Mouse (Mus musculus): ENCODE data around the gene Tmed8. TPM values are rescaled to one million over a fixed set of nuclear protein-coding genes. Genes with fewer than 3 reads are reported as not detected.
A peak's percentile ranks its signal among the peaks of the same experiment; 100 is the strongest.

Gene Tmed8
- polyA plus RNA-seq, 1 experiment from 2014 or later, result 2.0 TPM

GRCm38 (mm10) chr12:87146966-87147365 lies 53.3 kb downstream of the Tmed8 start, which contains the start of gene Gstz1:
Gene Gstz1, plus strand, starts transcription at chr12:87147165.
- Histone ChIP-seq H3K9ac (replicated peaks; ENCODE audit: low read length) (peak within 1 kb of the TSS; percentile 89), H3K27ac (ENCODE audit: low read length) (peak within 1 kb of the TSS; percentile 99), H3K27me3 (ENCODE audit: insufficient read depth, low read length) (no peaks in the 10 kb centered on the region), H3K36me3 (ENCODE audit: insufficient read depth, low read length) (peaks cover 8% of the 10 kb centered on the region), H3K4me2 (replicated peaks; ENCODE audit: low read depth, low read length) (peak within 1 kb of the TSS; percentile 76), H3K9me3 (ENCODE audit: low read length) (0 out of 2 replicates have a peak, but pooled peaks cover 4% of the 10 kb centered on the region), H3K4me3 (ENCODE audit: low read length) (peak within 1 kb of the TSS; percentile 95), H3K4me1 (ENCODE audit: insufficient read depth, low read length) (peaks cover 14% of the 10 kb centered on the region)
- ATAC-seq (ENCODE audit: low FRiP score, low TSS enrichment), result peak; percentile 86
- under 1% methylated on average over 27 of the region's 27 CpGs for WGBS

GRCm38 (mm10) chr12:87142156-87142555 lies 58.1 kb downstream of the Tmed8 start:
- no peak overlapping the region for H3K4me2 ChIP-seq (replicated peaks; ENCODE audit: low read depth, low read length)
- peaks cover 2% of the 10 kb centered on the region for H3K36me3 ChIP-seq (ENCODE audit: insufficient read depth, low read length)
- ATAC-seq (ENCODE audit: low FRiP score, low TSS enrichment), result no peak
- no peaks in the 10 kb centered on the region for H3K27me3 ChIP-seq (ENCODE audit: insufficient read depth, low read length)
- H3K27ac ChIP-seq (ENCODE audit: low read length), result no peak overlapping the region
- H3K4me3 ChIP-seq (ENCODE audit: low read length), result no peak overlapping the region
- WGBS, result 86% methylated on average over 2 of the region's 2 CpGs
- no peak overlapping the region for H3K9ac ChIP-seq (replicated peaks; ENCODE audit: low read length)
- peaks cover 19% of the 10 kb centered on the region for H3K4me1 ChIP-seq (ENCODE audit: insufficient read depth, low read length)
- H3K9me3 ChIP-seq (ENCODE audit: low read length), result no peaks in the 10 kb centered on the region

GRCm38 (mm10) chr12:87138768-87139167 lies 61.5 kb downstream of the Tmed8 start:
- Histone ChIP-seq H3K4me3 (ENCODE audit: low read length) (no peak overlapping the region), H3K9ac (replicated peaks; ENCODE audit: low read length) (no peak overlapping the region), H3K27ac (ENCODE audit: low read length) (no peak overlapping the region), H3K9me3 (ENCODE audit: low read length) (no peaks in the 10 kb centered on the region), H3K4me2 (replicated peaks; ENCODE audit: low read depth, low read length) (no peak overlapping the region), H3K4me1 (ENCODE audit: insufficient read depth, low read length) (peaks cover 11% of the 10 kb centered on the region; the same call in 1 of the 2 replicates), H3K36me3 (ENCODE audit: insufficient read depth, low read length) (no peaks in the 10 kb centered on the region; the same call in none of the 2 replicates), H3K27me3 (ENCODE audit: insufficient read depth, low read length) (no peaks in the 10 kb centered on the region)
- ATAC-seq (ENCODE audit: low FRiP score, low TSS enrichment), result no peak
- WGBS, result 69% methylated on average over 2 of the region's 2 CpGs

- no peaks in the 10 kb centered on the region for H3K27me3 ChIP-seq (ENCODE audit: insufficient read depth, low read length)
- peaks cover under 1% of the 10 kb centered on the region for H3K36me3 ChIP-seq (ENCODE audit: insufficient read depth, low read length)
- no peak for ATAC-seq (ENCODE audit: low FRiP score, low TSS enrichment)
- H3K4me1 ChIP-seq (ENCODE audit: insufficient read depth, low read length), result peaks cover 11% of the 10 kb centered on the region; the same call in 1 of the 2 replicates
- no peak overlapping the region for H3K4me2 ChIP-seq (replicated peaks; ENCODE audit: low read depth, low read length)
- WGBS, result 88% methylated on average over 2 of the region's 2 CpGs
- no peak overlapping the region for H3K4me3 ChIP-seq (ENCODE audit: low read length)
- H3K9ac ChIP-seq (replicated peaks; ENCODE audit: low read length), result no peak overlapping the region
- H3K9me3 ChIP-seq (ENCODE audit: low read length), result no peaks in the 10 kb centered on the region
- H3K27ac ChIP-seq (ENCODE audit: low read length), result no peak overlapping the region
Observed at GRCm38 (mm10) chr12:87138342-87138701, 61.9 kb downstream of the Tmed8 start.

- H3K27me3 ChIP-seq (ENCODE audit: insufficient read depth, low read length), result no peaks in the 10 kb centered on the region
- 87% methylated on average over 15 of the region's 15 CpGs for WGBS
- H3K4me3 ChIP-seq (ENCODE audit: low read length), result no peak overlapping the region
- peaks cover 11% of the 10 kb centered on the region; the same call in 1 of the 2 replicates for H3K4me1 ChIP-seq (ENCODE audit: insufficient read depth, low read length)
- ATAC-seq (ENCODE audit: low FRiP score, low TSS enrichment), result no peak
- H3K9ac ChIP-seq (replicated peaks; ENCODE audit: low read length), result no peak overlapping the region
- no peak overlapping the region for H3K27ac ChIP-seq (ENCODE audit: low read length)
- H3K36me3 ChIP-seq (ENCODE audit: insufficient read depth, low read length), result peaks cover 4% of the 10 kb centered on the region
- no peak overlapping the region for H3K4me2 ChIP-seq (replicated peaks; ENCODE audit: low read depth, low read length)
- no peaks in the 10 kb centered on the region for H3K9me3 ChIP-seq (ENCODE audit: low read length)
Observed at GRCm38 (mm10) chr12:87137439-87138341, 62.6 kb downstream of the Tmed8 start.

GRCm38 (mm10) chr12:87132784-87133183 lies 67.5 kb downstream of the Tmed8 start:
- Histone ChIP-seq H3K4me1 (ENCODE audit: insufficient read depth, low read length) (no peaks in the 10 kb centered on the region), H3K9me3 (ENCODE audit: low read length) (no peaks in the 10 kb centered on the region), H3K36me3 (ENCODE audit: insufficient read depth, low read length) (peaks cover 11% of the 10 kb centered on the region), H3K9ac (replicated peaks; ENCODE audit: low read length) (no peak overlapping the region), H3K4me3 (ENCODE audit: low read length) (no peak overlapping the region), H3K4me2 (replicated peaks; ENCODE audit: low read depth, low read length) (no peak overlapping the region), H3K27me3 (ENCODE audit: insufficient read depth, low read length) (no peaks in the 10 kb centered on the region), H3K27ac (ENCODE audit: low read length) (no peak overlapping the region)
- WGBS, result 90% methylated on average over 9 of the region's 9 CpGs
- no peak for ATAC-seq (ENCODE audit: low FRiP score, low TSS enrichment)

- peaks cover 12% of the 10 kb centered on the region for H3K36me3 ChIP-seq (ENCODE audit: insufficient read depth, low read length)
- no peak for ATAC-seq (ENCODE audit: low FRiP score, low TSS enrichment)
Observed at GRCm38 (mm10) chr12:87132210-87132609, 68.0 kb downstream of the Tmed8 start.

GRCm38 (mm10) chr12:87131619-87132018 lies 68.6 kb downstream of the Tmed8 start:
- no peaks in the 10 kb centered on the region for H3K27me3 ChIP-seq (ENCODE audit: insufficient read depth, low read length)
- H3K9me3 ChIP-seq (ENCODE audit: low read length), result no peaks in the 10 kb centered on the region
- H3K4me2 ChIP-seq (replicated peaks; ENCODE audit: low read depth, low read length), result no peak overlapping the region
- no peak overlapping the region for H3K9ac ChIP-seq (replicated peaks; ENCODE audit: low read length)
- H3K36me3 ChIP-seq (ENCODE audit: insufficient read depth, low read length), result peaks cover 12% of the 10 kb centered on the region
- no peak overlapping the region for H3K27ac ChIP-seq (ENCODE audit: low read length)
- no peak for ATAC-seq (ENCODE audit: low FRiP score, low TSS enrichment)
- H3K4me1 ChIP-seq (ENCODE audit: insufficient read depth, low read length), result no peaks in the 10 kb centered on the region
- H3K4me3 ChIP-seq (ENCODE audit: low read length), result no peak overlapping the region
- 67% methylated on average over 3 of the region's 3 CpGs for WGBS

More at GRCm38 (mm10) chr12:87132210-87132609, 68.0 kb downstream of the Tmed8 start:
- Histone ChIP-seq H3K4me3 (ENCODE audit: low read length) (no peak overlapping the region), H3K4me1 (ENCODE audit: insufficient read depth, low read length) (no peaks in the 10 kb centered on the region), H3K4me2 (replicated peaks; ENCODE audit: low read depth, low read length) (no peak overlapping the region), H3K9ac (replicated peaks; ENCODE audit: low read length) (no peak overlapping the region), H3K27ac (ENCODE audit: low read length) (no peak overlapping the region), H3K27me3 (ENCODE audit: insufficient read depth, low read length) (no peaks in the 10 kb centered on the region), H3K9me3 (ENCODE audit: low read length) (no peaks in the 10 kb centered on the region)
- WGBS, result 90% methylated on average over 6 of the region's 6 CpGs

- 71% methylated on average over 2 of the region's 2 CpGs for WGBS
- no peaks in the 10 kb centered on the region for H3K9me3 ChIP-seq (ENCODE audit: low read length)
- no peak overlapping the region for H3K4me2 ChIP-seq (replicated peaks; ENCODE audit: low read depth, low read length)
Observed at GRCm38 (mm10) chr12:87131181-87131580, 69.1 kb downstream of the Tmed8 start.

GRCm38 (mm10) chr12:87130224-87130623 lies 70.0 kb downstream of the Tmed8 start:
- H3K4me1 ChIP-seq (ENCODE audit: insufficient read depth, low read length), result no peaks in the 10 kb centered on the region
- H3K9ac ChIP-seq (replicated peaks; ENCODE audit: low read length), result no peak overlapping the region
- ATAC-seq (ENCODE audit: low FRiP score, low TSS enrichment), result no peak
- peaks cover 12% of the 10 kb centered on the region for H3K36me3 ChIP-seq (ENCODE audit: insufficient read depth, low read length)
- H3K4me3 ChIP-seq (ENCODE audit: low read length), result no peak overlapping the region
- H3K27ac ChIP-seq (ENCODE audit: low read length), result no peak overlapping the region
- no peaks in the 10 kb centered on the region for H3K27me3 ChIP-seq (ENCODE audit: insufficient read depth, low read length)
- WGBS, result 90% methylated on average over 4 of the region's 4 CpGs
- no peak overlapping the region for H3K4me2 ChIP-seq (replicated peaks; ENCODE audit: low read depth, low read length)
- H3K9me3 ChIP-seq (ENCODE audit: low read length), result no peaks in the 10 kb centered on the region

More at GRCm38 (mm10) chr12:87131181-87131580, 69.1 kb downstream of the Tmed8 start:
- Histone ChIP-seq H3K27ac (ENCODE audit: low read length) (no peak overlapping the region), H3K27me3 (ENCODE audit: insufficient read depth, low read length) (no peaks in the 10 kb centered on the region), H3K9ac (replicated peaks; ENCODE audit: low read length) (no peak overlapping the region), H3K36me3 (ENCODE audit: insufficient read depth, low read length) (peaks cover 12% of the 10 kb centered on the region), H3K4me3 (ENCODE audit: low read length) (no peak overlapping the region), H3K4me1 (ENCODE audit: insufficient read depth, low read length) (no peaks in the 10 kb centered on the region)
- no peak for ATAC-seq (ENCODE audit: low FRiP score, low TSS enrichment)

All from kidney, embryonic 16.5 days (tissue).